Mouse (Mus musculus) cerebellum, postnatal 14 days (tissue): Measurements from ENCODE around the gene Pex10.
A peak's percentile ranks its signal among the peaks of the same experiment; 100 is the strongest.

ENCODE experiments used
- DNase-seq, 2 experiments: peaks; one replicate each; pipeline ENCODE4 v3.0.0; 2021; ENCODE audit warnings: mixed read lengths in 2 of 2

Gene Pex10

DNA sequence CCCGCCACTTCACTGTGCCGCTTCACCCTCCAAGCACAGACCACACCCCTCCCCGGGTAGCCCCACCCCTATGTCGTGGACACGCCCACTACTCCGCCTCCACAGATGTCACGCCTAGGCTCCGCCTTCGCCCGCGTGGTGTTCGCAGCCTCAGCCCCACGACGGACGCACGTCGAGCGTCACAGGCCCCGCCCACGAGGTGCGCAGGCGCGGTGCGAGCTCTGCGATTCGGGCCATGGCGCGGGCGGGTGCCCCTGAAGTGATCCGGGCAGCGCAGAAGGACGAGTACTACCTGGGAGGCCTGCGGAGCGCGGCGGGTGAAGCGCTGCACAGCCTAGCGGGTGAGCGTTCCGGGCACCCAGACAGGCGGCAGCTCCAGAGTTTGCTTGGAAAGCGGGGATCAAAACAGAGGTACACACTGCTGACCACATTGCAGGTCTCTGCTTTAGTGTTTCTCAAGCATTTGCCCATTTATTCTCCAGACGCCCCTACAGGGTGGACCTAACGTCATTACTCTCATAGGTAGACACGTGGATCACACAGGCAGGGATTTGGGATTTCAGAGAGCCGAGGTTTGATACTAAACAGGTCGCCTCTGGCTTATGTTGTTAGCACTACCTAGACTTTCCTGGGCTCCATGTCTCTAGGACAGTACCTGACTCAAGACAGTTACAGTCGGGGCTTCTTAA is at the start of gene Pex10:
Gene Pex10, plus strand, starts transcription at position 183 of the 689 bp plus-strand sequence.
- peak; percentile 98 for DNase-seq

DNA sequence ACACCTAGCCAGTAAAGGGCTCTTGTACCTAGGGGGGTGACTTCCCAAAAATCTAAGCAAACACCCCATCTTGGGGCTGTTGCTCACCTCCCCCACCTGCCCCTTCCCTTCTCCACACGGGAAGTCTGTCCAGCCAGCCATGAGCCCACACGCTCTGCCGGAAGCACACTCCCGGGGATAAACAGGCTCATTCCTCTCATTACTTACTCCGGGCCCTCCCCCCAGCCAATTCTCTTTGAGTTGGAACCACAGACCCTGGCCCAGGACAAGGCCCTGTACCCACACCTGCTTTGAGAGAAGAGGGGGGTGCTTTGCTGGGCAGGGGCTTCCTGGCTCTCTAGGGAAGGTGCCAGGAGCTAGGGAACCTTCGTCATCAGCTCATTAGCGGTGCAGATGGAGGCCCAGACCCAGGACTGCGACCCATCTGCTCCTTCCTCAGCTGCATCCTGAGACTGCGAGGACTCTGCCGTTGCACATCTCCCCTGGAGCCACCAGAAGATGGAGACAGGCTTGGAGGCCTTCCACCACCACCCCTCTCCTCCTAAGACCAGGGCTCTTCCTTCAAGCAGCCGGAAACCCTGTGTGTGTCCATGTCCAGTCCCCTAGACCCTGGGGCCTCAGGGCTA is 49.5 kb upstream of the Pex10 start:
- peak; percentile 71 to 73 for DNase-seq

GRCm38 (mm10) chr4:155018066-155018465 is 48.8 kb upstream of the Pex10 start:
- peak in 1 of 2 experiments; percentile 51 for DNase-seq

DNA sequence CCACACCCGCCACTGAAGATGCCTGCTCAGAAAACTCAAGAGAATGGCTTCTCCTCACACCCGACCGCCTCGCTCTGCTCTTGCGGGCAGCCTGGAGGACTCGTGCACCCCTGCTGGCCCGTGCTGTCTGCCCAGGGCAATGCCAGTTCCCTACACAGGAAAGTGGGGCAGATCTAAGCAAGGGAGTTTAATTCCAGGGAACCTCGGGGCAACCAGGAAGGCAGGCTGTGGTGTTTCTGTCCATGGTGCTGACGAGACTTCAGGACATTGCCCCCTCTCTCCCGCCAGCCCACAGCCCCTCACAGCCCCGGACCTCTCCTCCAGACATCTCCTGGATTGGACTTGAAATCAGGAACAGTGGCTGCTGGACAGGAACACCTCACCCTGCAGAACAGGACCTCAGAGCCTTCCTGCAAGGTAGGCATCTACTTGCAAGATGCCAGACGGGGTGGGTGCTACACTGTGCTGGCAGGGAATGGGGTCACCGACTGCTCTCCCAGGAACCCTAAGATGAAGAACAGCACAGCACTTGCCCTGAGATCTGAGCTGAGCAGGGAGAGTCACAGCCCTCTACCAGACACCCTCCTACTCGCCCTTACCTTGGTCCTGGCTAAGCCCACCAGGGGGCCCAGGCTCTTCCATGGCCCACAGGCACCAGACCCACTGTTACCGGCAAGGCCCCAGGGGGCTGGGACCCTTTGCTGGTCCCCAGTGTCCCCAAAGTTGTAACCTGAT is 48.0 kb upstream of the Pex10 start:
- DNase-seq = peak; percentile 83 to 86

DNA sequence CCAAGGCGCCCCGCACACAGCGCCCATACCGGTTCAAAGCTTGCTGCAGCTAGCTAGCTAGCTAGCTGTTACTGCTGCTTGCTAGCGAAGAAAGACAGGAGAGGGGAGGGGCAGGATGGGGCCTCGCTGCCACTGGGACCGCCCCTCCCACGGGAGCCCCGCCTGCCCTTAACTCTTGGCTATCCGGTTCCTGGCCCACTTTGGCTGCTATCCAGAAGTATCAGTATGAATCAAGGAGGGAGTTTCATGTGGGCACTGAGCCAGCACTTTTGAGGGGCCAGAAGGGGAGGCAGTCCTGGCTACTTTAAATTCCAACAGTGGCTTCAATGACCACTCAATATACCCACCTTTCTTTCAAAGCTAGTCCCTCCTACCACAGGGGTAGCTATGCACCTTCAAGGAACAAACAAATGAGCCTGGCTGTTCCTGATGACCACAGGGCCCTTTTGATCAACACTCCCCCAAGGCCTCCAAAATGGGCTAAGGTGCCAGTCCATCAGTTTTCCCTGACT is 47.4 kb upstream of the Pex10 start:
- peak; percentile 91 for DNase-seq

DNA sequence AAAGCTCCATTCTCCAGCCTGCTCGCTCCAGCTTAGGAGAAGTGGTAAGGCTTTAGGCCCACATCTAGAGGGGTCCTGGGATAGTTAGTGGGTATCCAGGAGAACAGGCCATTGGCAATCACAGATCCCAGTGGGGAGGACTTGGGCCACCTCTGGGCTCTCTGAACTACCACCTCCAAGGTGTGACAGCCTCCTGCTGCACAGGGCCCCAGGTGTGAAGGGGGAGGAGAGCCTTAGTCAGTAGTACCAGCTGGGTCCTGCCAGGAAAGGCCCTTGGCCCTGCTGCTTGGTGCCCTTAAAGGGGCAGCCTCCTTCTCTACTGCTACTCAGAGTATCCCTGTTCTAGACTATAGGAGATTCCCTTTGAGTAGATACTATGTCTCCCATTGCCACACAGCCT is 46.7 kb upstream of the Pex10 start:
- DNase-seq = no peak

GRCm38 (mm10) chr4:155020813-155021212 is 46.0 kb upstream of the Pex10 start:
- peak in 1 of 2 experiments; percentile 57 for DNase-seq

DNA sequence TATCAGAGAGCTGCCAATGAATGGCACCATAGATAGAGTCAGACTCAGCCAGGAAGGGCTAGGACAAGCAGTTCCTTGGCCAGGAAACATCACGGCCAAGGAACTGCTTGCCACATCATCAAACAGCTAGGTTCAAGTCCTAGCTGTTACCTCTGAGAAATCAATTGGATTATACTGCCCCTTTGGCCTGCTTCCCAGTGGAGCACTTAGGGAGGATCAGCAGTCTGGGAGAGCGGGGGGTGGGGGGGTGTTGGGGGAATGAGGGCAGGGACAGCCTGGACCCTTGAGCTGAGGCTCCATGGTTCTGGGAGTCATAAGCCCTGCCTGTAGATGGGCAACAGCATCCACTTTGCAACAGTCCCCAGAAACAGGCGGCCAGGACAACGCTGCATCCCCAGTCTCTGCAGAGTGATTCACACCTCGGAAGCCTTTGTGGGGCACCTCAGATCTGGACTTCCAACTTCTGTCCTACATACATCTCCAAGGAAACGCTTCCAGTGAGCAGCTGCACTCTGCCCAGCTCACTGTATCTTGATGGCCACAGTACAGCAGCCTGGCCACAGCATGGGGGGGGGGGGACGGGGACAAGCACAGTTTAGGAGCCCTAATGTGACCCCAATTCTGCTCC is 44.5 kb upstream of the Pex10 start:
- DNase-seq = no peak

DNA sequence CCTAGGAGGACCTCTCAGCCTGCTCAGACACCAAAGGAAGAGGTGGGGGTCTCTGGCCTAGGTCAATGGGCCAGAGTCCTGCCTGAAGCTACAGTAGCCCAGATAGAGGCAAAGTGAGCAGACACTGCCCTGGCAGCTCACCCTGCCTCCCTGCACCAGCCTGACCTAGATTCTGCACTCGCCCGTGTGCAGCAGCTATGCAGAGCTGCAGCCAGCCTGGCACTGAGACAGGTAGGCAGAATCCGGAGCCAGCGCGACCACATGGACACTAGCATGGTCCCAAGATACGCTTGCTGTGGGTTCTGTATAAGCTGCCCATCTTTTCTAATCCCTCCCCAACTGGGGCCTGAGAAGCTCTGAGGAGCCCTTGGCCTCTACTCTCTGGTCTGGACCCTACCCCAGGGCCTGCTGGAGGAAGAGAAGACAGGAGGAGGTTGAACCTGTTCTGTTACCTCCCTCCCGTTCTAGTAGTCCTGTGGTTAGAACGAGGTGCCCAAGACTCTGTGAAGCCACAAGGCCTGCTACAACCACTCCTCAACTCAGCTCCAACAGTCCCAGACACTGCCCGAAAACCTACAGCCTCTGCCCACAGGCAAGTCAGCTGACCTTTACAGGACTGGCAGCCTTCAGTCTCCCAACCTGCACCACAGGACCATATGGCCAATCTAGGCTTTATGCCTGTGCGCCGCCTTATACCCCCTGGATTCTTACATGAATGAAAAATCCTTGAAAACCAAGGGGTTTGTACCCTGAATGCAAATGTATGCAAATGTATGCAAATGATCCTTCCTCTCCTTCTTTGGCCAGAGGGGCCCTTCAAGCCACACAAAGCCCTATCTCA is 42.4 kb upstream of the Pex10 start:
- peak; percentile 92 for DNase-seq

DNA sequence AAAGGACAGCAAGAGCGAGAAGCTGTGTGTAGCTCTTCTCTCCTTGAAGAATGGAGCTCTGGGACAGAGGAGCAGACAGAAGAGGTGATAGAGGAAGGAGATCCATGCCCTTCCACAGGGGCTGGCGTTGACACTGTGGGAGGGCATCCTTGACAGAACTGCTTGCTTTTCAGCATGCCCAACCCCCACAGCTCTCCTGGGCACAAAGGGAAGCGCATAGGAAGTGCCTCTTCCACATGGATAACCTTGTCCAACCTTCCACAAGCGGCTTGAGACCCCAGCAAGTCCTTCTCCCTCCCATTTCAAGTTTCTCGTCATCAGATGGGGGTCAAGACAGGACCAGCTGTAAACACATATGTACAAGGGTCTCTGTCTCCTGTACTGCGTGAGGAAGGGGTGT is 33.7 kb upstream of the Pex10 start:
- DNase-seq = peak in 1 of 2 experiments; percentile 20

GRCm38 (mm10) chr4:155034202-155034601 is 32.6 kb upstream of the Pex10 start:
- peak in 1 of 2 experiments; percentile 47 for DNase-seq

- DNase-seq = peak; percentile 53 to 61
These were observed 32.0 kb upstream of the Pex10 start for GRCm38 (mm10) chr4:155034787-155035186.

GRCm38 (mm10) chr4:155040197-155040596 is 26.6 kb upstream of the Pex10 start:
- no peak for DNase-seq

DNA sequence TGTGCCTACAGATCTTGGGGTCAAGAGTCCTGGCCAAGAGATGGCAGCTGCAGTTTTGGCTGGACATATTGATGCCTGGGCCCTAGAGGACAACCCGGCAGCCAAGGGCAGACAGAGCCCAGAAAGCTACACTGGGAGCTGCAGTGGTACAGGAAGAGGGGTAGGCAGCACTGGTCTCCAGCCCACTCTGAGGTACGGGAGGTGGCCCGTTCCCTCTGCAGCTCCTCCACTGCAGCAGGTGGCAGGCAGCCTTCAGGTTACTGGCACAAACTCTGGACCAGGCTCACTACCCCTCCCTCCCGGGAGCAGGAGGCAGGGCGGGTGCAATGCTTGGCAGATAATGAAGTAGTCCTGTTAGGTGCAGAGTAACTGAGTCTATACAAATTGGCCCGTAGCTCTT is 26.1 kb upstream of the Pex10 start:
- no peak for DNase-seq

DNA sequence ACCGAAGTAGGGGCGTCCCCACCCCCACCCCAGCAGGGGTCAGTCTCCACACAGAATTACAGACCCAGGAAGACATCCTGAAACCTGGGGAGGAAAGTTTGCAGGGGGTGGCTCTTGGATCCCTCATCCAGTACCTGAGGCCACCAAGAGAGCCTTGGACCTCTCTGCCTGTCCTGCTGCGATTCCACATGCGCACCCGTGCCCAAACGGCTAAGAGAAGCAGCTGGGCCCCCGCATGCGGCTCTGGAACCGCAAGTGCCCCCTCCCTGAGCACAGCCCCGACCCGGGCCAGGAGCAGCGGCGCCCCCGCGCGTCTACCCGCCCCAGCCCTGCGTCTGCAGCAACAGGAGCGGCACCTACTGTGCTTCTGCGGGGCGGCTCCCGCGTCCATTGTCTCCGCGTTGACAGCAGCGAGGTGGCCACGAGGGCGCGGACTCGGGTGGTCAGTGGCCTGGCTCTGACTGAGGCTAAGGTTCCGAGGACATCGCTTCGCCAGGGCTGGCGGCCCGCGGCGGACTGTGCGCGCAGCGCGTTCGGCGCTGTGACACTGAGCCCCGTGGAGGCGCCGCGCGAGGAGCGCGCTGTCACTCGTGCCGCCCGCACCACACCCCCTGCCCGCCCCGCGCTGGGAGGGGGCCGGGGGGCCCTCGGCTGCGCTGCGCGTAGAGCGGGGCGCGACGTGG is 24.1 kb upstream of the Pex10 start:
- no peak for DNase-seq

GRCm38 (mm10) chr4:155043289-155043625 is 23.6 kb upstream of the Pex10 start:
- DNase-seq = peak in 1 of 2 experiments; percentile 64

GRCm38 (mm10) chr4:155046636-155047035 is 20.2 kb upstream of the Pex10 start:
- DNase-seq = no peak

- no peak for DNase-seq
These were observed 16.7 kb upstream of the Pex10 start for GRCm38 (mm10) chr4:155050116-155050515.

DNA sequence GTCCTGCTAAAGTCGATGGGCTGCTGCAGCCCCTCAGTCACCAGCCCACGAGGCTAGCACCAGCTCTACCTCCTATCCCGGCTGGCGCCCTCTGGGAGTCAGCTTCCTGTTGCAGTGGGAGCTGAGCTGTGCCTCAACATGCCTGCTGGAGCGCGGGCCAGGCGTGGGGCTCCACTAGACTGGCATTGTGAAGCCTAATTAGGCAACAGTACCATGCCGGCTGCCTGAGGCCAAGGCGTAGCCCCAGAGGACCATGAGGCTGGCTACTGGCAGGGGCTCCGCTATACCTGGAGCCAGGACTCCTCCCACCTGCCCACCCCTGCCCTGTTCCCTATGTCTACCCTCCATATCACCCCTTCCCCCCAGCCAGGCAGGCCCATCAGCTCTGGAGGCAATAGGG is 10.1 kb upstream of the Pex10 start, which contains the start of gene Plch2:
Gene Plch2, minus strand, starts transcription at position 61 of the 400 bp plus-strand sequence.
- peak in 1 of 2 experiments; percentile 40 for DNase-seq

GRCm38 (mm10) chr4:155058325-155058724 is 8.5 kb upstream of the Pex10 start:
- no peak for DNase-seq

DNA sequence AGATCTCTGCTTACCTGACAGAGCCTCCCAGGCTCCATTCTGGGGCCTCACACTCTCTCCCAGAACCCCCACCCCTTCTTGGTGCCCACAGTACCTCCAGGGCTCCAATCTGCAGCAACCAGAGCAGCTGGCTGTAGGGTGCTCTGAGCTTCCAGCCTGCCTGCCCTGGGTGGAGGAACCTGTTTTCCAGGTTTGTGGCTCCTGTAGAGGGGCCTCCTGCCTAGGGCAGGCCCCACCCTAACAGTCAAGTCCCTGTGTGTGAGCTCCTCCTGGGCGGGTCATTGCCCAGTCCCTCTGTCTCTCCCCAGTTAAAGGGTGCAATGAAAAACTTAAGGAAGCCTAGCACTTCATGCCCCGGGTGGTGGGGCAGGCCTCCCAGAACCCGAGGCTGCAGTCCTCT is 2.9 kb upstream of the Pex10 start:
- no peak for DNase-seq

DNA sequence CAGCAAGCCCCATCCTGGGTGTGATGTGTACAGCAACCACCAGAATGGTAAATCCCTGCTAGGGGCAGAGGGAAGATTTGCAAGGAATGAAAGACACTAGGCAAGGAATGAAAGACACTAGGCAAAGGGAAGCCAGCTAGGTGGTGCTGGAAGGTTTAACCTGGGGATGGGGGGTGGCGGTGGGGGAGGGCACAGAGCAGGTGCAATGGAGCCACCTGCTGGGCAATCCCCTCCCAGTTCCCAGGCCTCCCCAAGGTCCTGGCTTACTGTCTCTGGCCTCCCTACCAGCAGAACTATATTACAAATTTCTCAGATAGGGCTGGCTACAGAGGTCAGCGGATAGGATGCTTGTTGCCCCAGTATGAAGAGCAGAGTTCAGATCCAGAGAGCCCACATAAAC is 2.3 kb upstream of the Pex10 start:
- DNase-seq = no peak
